Mouse (Mus musculus): ENCODE measurements around the gene Olfr735.
A peak's percentile ranks its signal among the peaks of the same experiment; 100 is the strongest.

The Olfr735 gene

DNA sequence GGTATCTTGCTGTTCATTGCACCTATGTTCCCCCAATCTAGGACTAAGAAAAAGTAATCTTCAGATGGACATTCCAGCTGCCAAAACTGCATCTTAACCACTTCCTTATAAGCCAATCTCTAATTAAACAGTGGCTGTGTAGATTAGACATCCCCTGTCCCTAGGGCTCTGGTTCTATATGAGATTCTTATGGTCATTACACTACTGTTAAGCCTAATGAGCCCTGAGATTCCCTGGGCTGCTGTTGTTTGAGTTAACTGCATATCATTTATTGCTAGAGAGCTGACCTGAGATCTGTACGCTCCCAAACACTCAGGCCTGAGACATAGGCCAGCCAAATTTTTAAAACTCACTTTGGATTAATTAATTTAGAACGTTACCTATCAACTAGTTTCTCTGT, at the start of gene Olfr735:
Gene Olfr735, minus strand, starts transcription at position 77 of the 400 bp plus-strand sequence.
- DNase-seq (ENCODE audit: low read depth, low spot score), result no peak

DNA sequence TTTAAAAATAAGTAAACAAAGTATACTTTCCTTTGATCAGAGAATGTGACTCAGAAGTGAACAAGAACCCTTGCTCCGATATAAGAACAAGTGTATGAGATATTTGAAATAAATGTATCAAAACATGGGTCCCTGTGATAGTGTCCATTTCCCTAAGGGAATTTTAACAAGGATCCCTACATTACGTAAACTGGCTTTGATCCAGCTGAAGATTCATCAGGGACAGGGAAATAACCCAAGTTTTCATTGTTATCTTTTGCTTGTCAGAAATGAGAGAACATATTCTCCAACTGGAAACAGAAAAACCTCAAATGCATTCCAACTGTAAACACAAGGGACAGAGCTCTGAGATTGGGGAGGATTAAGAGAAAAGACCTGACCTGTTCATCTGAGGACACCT, 32.2 kb upstream of the Olfr735 start, which contains the start of gene Olfr736:
Gene Olfr736, plus strand, starts transcription at position 301 of the 400 bp plus-strand sequence.
- DNase-seq (ENCODE audit: low read depth, low spot score), result no peak

DNA sequence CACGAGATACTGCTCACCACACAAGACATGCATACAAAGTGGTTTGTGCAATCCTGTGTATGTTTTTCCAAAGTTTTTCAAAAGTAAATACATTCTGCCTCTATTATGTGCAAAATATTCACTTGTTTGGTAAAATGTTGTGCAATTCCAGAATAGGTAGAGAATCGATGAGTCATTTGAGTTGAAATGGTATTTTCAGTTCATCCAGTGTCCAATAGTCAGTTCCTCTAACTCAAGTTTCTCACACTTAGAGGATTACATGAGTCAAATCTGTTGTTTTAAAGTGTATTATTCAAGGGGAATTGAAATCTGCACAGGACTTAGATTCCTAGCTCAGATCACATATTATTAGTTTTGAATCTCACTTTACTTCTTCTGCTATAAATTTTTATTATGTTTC, 14.9 kb upstream of the Olfr735 start:
- no peak for DNase-seq (ENCODE audit: low read depth, low spot score)

DNA sequence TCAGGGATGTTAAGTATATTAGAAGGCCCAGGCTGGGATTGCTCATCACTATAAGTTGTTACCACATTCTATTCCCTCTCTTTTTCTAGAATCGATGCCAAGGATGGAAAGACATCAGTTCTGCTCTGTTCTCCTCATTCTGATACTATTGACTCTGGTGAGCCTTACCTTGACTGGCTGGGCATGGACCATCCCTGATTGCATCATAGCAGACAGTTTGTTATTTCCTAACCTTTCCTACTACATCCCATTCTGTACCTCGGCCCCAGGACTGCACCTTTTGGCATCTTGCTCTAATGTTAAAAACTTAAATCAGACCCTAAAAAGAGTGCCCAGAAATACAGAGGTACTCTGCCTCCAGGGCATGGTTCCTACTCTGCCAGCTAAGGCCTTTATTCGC, 11.8 kb upstream of the Olfr735 start:
- no peak for DNase-seq (ENCODE audit: low read depth, low spot score)

DNA sequence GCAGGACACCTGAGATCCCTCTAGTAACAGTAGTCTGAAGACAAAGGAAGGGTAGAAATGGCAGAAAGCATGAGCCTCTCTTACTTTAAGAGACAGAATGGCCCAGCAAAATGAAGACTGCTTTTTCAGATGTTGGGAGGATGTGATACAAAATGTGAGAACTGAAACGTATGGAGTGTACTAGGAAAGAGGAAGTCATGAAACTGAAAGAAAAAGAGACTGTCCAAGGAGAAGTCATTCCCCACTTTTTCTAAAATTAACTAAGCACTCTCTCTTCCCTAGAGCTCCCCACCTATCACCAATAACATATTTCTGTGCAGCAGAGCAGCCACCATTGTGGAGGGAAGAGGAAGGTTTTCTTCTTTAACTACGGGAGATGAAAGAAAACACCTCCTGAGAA, 8.9 kb upstream of the Olfr735 start, which contains the start of gene Tlr11:
Gene Tlr11, plus strand, starts transcription at position 322 of the 400 bp plus-strand sequence.
- no peak for DNase-seq (ENCODE audit: low read depth, low spot score)

DNA sequence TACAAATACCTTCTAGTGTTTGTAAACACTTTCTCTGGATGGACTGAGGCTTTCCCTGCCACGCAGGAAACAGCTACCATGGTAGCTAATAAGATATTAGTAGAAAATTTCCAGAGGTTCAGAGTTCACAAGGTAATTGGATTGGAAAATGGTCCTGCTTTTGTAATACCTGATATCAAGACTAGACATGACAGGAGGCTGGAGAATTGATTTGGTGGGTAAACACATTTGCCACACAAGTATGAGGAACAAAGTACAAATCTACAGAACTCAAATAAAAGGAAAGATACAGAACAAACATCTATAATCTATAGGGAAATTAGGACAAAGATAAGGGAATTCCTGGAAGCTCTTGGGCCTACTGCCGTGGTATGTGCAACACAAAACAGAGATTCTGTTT, 8.1 kb upstream of the Olfr735 start:
- no peak for DNase-seq (ENCODE audit: low read depth, low spot score)

DNA sequence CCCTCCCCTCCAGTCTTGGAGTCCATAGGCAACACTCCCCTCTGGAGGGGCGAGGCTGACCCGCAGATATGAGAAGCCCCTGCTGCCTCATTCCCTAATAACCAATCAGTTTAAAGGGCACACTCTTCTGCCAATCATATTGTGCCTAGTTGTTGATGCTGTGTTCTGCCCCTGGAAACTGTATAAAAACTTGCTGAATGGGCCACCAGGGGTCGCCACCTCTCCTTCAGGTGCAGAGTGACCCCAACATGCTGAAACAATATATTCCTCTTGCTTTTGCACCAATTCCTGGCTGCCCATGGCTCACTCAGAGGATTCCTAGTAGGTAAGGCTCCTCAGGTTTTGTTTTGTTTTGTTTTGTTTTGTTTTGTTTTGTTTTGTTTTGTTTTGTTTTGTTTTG, 3.8 kb upstream of the Olfr735 start:
- DNase-seq (ENCODE audit: low read depth, low spot score), result peak; percentile 2

DNA sequence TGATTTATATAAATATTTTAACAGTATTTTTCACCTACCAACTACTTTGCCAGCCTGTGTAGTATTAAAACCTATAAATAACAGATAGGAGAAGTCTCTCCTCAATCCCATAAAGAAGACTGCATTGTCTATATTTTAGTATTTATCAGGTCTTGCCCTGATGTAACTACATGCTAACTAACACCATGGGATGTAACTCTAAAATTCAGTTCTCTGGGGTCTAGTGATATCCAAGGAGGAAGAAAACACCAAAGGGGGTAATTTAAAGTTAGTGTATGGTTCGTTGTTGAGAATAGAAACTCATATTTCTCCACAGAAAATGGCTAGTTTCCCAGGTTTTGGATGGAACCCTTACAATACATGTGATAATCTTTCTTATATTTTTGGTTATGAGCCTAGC, 22.0 kb downstream of the Olfr735 start, which contains the start of gene Olfr734:
Gene Olfr734, minus strand, starts transcription at position 101 of the 400 bp plus-strand sequence.
- no peak for DNase-seq (ENCODE audit: low read depth, low spot score)

DNA sequence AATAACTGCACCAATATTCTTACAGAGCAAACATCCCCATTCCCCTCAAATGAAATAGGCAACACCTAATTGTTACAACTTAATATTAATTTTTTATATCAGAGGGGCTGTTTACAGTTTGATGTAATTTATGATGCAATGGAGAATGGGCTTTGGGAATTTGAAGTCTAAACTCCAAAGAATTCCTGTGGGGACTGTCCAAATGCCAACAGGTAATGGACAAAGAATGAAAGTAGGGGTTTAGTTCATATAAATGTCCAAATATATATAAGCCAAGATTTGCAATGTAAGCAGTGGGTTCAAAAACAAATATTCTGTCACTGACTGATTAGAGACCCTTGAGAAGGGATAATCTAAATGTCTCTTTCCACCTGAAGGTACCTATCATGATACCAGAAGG, 47.2 kb downstream of the Olfr735 start, which contains the start of gene Olfr733:
Gene Olfr733, minus strand, starts transcription at position 101 of the 400 bp plus-strand sequence.
- DNase-seq (ENCODE audit: low read depth, low spot score), result no peak

Measured in embryo, embryonic 11.5 days (tissue).